Mouse (Mus musculus) cerebellum, postnatal 10 days (tissue): ENCODE measurements at regions not wholly inside any gene's neighbourhood (a gene's known extent, or its start where the extent isn't known, plus 50 kb on each side); places are given as distances from the start of the nearest gene placed in this dataset.

Experiments
- DNase-seq, 2 experiments: peaks; one replicate each; pipeline ENCODE4 v3.0.0; 2021; ENCODE audit warnings: mixed read lengths in 2 of 2

- no peak for DNase-seq
Measured at GRCm38 (mm10) chr4:48889074-48889592, 169.9 kb upstream of the Plppr1 start.

GRCm38 (mm10) chr4:48904551-48904950 lies 154.5 kb upstream of the Plppr1 start:
- DNase-seq, result no peak

GRCm38 (mm10) chr4:48905196-48905867 lies 153.7 kb upstream of the Plppr1 start:
- DNase-seq, result no peak

- DNase-seq, result no peak
Measured at GRCm38 (mm10) chr4:48909161-48909560, 149.9 kb upstream of the Plppr1 start.

- no peak for DNase-seq
Measured at GRCm38 (mm10) chr4:48913301-48913700, 145.8 kb upstream of the Plppr1 start.

GRCm38 (mm10) chr4:48924576-48925459 lies 134.3 kb upstream of the Plppr1 start:
- peak in 1 of 2 experiments; percentile 6 for DNase-seq

GRCm38 (mm10) chr4:48938420-48938819 lies 120.7 kb upstream of the Plppr1 start:
- DNase-seq, result no peak

- no peak for DNase-seq
Measured at GRCm38 (mm10) chr4:48938892-48939291, 120.2 kb upstream of the Plppr1 start.

GRCm38 (mm10) chr4:48945266-48945818 lies 113.7 kb upstream of the Plppr1 start:
- peak in 1 of 2 experiments; percentile 6 for DNase-seq

GRCm38 (mm10) chr4:48952965-48953364 lies 106.1 kb upstream of the Plppr1 start:
- DNase-seq, result no peak

GRCm38 (mm10) chr4:48975810-48976209 lies 83.3 kb upstream of the Plppr1 start:
- no peak for DNase-seq

- peak; percentile 69 to 81 for DNase-seq
Measured at GRCm38 (mm10) chr4:48992021-48992420, 67.1 kb upstream of the Plppr1 start.
